17 mouse cellular contexts compared by ENCODE assay signal in genomic region chr1:51815636-51816035, GRCm38 (mm10).
"Had no signal": no experiment of that assay in that cellular context is flagged by ENCODE, and none has a peak within 500 bp of the region (broad histone marks: within the 10 kb centered on the region; RNA-seq: fewer than 3 reads in every experiment).

No protein-coding gene starts in this region.

- H3K9me3 ChIP-seq: midbrain, embryonic 10.5 days; midbrain, embryonic 12.5 days; neural tube, embryonic 13.5 days; neural tube, embryonic 15.5 days had no signal

- H3K27me3 ChIP-seq: midbrain, embryonic 12.5 days; neural tube, embryonic 13.5 days; neural tube, embryonic 15.5 days had no signal

- ATAC-seq: midbrain, embryonic 16.5 days had no signal

- H3K36me3 ChIP-seq: midbrain, embryonic 12.5 days; neural tube, embryonic 13.5 days; neural tube, embryonic 15.5 days had no signal

- H3K9ac ChIP-seq: liver, embryonic 14.5 days; midbrain, embryonic 12.5 days; neural tube, embryonic 13.5 days; neural tube, embryonic 15.5 days had no signal

- DNase-seq: lung, adult 2 months; lung, postnatal 4 days; midbrain, embryonic 14.5 days; right cerebral cortex, adult 18-20 months; right cerebral cortex, postnatal 25 days; right cerebral cortex, postnatal 4 days; spleen, adult 18-20 months; thymus, adult 18-20 months; thymus, postnatal 14 days; thymus, postnatal 36 days had no signal

- H3K4me1 ChIP-seq: midbrain, embryonic 10.5 days; midbrain, embryonic 12.5 days; neural tube, embryonic 15.5 days had no signal

- H3K4me3 ChIP-seq: midbrain, embryonic 10.5 days; midbrain, embryonic 12.5 days; myocyte; neural tube, embryonic 13.5 days; neural tube, embryonic 15.5 days had no signal

- H3K27ac ChIP-seq: liver, embryonic 14.5 days; midbrain, embryonic 10.5 days; midbrain, embryonic 12.5 days; neural tube, embryonic 13.5 days; neural tube, embryonic 15.5 days had no signal

- H3K4me2 ChIP-seq: midbrain, embryonic 12.5 days; neural tube, embryonic 13.5 days; neural tube, embryonic 15.5 days had no signal
